Mouse (Mus musculus): ENCODE measurements at regions not wholly inside any gene's neighbourhood (a gene's known extent, or its start where the extent isn't known, plus 50 kb on each side); places are given as distances from the start of the nearest gene placed in this dataset.

GRCm38 (mm10) chr8:96152056-96152455 is 263.7 kb upstream of the Got2 start:
- TF ChIP-seq CTCF (IDR thresholded peaks at IDR 0.05) (no peak), EP300 (IDR thresholded peaks at IDR 0.05) (no peak)
